Mouse (Mus musculus) megakaryocyte, adult 5-6 weeks (primary cell): ENCODE results near the gene Olfr287. TPM values are rescaled to one million over a fixed set of nuclear protein-coding genes. Genes with fewer than 3 reads are reported as not detected.

ENCODE experiments used
- ATAC-seq: 2 replicates; pipeline ENCODE4 v1.8.0; 2016; ENCODE audit warnings: mild to moderate bottlenecking, inconsistent platforms; ENCODE audit not compliant: poor library complexity, severe bottlenecking
- total RNA-seq, 2 experiments: library from RNA; stranded (forward) in 1 of 2; stranded (reverse) in 1 of 2; fragments of 153-499, 151-499 nt in 1 of 2; fragments of 221-1000, 200-1000 nt in 1 of 2; gene quantifications; 2 replicates each; pipeline versions ENCODE4 v1.2.3 to v1.2.4; 2015 to 2017

Olfr287 gene
- total RNA-seq (2015) (not detected in 2 replicates), total RNA-seq (2017) (not detected in 2 replicates)

DNA sequence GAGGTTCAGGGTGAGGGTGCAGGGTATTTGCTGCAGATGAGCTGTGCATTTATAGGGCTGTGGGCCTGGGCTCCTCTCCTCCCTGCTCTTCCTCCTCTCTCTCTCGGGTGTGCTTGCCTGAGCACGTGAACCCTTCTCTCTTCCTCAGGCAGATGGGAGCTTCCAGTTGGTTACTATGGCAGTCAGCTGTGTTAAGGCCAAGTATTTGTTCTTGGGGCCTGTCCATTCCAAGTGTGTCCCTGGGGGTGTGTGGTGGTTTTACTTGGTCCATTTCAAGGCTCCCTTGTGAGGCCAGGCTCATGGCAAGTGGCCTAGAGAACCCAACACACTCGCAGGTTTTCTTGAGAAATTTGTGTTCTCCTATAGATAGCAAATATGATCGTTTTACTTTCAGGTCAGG is at the start of gene Olfr287, which contains the start of gene Gm44579:
TSS of gene Olfr287 (minus strand) at position 180 of the 400 bp plus-strand sequence.
TSS of gene Gm44579 (minus strand) at position 101 of the 400 bp plus-strand sequence.
- ATAC-seq = no peak

DNA sequence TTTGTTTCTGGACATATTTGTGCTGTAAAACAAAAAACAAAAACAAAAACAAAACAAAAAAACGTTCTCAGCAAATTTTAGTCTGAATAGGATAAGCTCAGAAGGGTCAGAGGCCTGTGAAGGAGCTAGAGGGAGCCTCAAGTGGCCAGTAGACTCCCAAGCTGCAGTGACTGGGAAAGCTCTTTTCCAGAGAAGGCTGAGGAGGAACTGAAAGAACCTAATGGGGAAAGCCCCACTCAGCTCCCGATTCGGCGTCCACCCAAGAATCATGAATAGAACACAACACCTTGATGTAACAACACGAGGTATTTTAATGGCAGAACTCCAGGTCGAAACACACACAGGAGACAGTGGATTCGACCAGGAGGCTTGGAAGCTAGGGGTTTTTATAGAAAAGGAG is 36.9 kb upstream of the Olfr287 start:
- no peak for ATAC-seq

DNA sequence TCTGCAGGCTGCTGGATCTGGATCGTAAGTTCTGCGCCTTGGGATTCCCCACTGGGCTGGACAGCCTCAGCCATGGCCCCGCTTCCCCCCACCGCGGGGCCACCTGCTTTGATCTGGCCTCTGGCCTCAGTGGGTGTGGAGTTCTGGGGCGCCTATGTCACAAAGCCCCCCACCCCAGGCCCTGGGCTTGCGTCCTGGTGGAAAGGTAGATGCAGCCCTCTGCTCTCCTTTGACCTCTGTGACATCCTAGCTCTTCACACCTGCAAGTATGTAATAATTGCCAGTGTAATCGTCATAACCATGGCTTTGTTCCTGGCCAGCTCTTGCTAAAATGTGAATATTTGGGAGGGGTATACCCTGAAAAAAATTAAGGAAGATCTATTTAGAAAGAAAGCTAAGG is 36.3 kb upstream of the Olfr287 start, which contains the start of gene H1fnt:
TSS of gene H1fnt (minus strand) at position 101 of the 400 bp plus-strand sequence.
- no peak for ATAC-seq

DNA sequence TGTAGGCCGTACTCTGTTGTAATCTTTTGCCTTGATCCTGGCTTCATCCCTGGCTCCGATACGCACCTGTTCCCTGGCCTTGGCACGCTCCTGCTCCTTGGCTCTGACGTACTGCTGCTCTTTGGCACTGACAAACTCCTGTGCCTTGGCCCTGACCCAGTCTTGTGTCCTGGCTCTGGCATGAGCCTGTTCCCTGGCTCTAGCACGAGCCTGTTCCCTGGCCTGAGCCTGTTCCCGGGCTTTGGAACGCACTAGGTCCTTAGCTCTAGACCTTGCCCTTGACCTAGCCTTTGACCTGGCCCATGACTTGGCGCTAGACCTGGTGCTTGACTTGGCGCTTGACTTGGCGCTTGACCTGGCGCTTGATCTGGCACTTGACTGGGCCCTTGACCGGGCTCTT is 35.4 kb upstream of the Olfr287 start:
- ATAC-seq = no peak

DNA sequence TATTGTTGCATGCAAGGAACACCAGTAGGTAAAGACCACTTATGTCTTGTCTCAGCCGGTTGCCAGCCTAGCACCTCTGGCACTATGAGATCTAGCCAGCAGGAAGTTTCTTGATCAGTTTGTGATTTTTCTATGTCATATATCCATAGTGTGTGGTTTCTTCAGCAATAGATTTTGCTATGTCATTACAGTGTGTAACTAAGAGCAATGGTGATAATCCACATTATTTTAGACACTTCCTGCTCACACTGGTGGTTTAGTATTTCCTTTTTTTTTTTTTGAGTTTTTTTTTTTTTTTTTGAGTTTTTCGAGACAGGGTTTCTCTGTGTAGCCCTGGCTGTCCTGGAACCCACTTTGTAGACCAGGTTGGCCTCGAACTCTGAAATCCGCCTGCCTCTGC is 14.6 kb upstream of the Olfr287 start:
- ATAC-seq = no peak

DNA sequence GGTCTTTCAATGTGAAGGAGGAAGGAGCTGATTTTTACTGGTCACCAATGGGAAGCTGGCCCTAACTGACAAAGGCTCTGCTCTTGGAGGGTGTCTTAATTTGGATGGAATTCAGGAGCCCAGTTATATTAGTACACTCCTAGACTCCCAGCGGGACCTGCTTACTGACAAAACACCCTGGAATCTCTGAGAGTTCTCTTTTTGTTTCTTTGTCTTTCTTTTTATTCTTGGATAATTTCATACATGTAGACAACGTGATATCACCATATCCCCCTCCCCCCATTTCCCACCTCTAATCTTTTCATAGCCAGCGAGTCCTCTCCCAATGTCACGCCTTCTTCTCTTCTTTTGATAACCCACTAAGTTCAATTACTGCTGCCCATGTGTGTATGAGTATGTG is 13.5 kb upstream of the Olfr287 start, which contains the start of gene Olfr286:
TSS of gene Olfr286 (minus strand) at position 101 of the 400 bp plus-strand sequence.
- no peak for ATAC-seq

DNA sequence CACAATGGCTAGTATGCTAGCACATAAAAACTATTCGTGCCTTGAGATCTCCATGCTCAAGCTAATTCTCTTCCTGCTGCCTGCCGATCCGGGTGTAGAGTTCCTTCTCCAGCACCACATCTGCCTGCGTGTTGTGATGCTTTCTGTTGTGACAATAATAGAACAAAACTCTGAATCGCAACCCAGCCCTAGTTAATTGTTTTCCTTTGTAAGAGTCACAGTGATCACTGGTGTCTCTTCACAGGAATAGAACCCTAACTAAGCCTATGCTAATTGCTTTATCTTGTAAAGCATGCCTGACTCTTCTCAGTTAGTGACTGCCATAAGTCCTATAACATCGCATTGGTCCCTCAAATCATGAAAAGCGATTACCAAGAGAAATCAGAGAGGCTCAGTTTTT is 5.2 kb upstream of the Olfr287 start:
- ATAC-seq = no peak

DNA sequence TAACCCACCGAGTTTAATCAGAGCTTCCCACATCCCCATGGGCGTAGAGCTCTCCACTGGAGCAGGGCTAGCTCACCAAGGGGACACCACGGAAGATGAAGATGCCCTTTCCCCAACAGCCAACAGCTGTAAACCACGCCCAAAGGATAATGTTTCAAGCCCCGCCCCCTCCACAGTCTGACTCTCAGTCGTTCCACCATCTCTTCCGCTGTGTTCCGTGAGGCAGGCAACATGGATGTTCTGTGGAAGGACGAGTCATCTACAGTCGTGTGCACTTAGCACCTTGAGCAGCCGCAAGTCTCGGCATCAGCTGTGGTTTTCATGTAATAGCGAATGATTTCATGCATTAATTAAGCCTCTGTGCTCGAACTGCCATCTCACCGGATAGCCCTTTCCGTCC is 4.8 kb upstream of the Olfr287 start:
- ATAC-seq = no peak

DNA sequence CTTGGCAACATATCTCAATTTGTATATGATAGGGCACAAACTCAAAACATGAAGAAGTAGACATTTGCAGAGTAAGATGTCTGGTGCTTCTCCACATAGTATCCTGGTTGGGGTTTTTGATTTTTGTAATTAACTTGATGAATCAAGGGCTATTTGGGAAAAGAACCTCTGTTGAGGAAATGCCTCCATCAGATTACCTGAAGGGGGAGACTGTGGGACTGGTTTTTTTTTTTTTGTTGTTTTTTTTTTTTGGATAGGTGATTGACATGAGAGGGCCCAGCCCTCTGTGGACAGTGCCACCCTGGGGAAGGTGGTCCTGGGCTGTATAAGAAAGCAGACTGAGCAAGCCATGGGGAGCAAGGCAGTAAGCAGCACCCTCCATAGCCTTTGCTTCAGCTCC is 1.5 kb upstream of the Olfr287 start:
- no peak for ATAC-seq

DNA sequence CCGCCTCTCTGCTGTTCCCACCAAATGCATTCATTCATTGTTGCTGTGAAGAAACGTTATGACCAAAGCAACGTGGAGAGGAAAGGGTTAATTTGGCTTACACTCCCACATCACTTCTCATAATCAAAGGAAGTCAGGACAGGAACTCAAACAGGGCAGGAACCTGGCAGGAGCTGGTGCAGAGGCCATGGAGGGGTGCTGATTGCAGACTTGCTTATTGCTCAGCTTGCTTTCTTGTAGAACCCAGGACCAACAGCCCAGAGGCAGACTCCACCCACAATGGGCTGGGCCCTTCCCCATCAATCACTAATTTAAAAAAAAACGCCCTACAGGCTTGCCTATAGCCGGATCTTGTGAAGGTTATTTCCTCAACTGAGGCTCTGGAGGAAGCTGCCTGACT is 6.7 kb downstream of the Olfr287 start:
- no peak for ATAC-seq

DNA sequence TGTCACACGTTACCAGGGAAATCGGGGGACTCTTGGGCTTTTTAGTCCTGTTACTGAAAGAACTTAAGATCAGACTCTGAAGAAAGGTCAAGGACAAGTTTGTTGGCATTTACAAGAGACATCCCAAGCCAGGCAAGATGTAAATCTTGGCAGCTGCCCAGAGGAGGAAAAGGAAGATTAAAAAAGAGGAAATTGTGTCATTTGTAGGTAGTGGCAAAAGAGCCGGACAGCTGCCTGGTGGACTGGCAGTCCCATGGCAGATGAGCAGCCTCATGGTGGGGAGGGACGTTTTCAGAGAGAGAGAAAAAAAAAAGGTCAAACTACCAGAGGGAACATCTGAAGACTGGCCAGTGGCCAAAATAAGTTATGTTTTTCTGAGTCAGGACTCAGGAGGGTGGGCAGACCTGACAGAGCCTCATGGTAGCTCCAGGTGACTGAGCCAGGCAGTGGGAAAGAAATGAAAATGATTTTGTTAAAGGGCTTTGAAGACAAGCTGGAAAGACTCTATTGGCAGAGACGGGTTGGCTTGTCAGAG is 7.5 kb downstream of the Olfr287 start:
- ATAC-seq = no peak

DNA sequence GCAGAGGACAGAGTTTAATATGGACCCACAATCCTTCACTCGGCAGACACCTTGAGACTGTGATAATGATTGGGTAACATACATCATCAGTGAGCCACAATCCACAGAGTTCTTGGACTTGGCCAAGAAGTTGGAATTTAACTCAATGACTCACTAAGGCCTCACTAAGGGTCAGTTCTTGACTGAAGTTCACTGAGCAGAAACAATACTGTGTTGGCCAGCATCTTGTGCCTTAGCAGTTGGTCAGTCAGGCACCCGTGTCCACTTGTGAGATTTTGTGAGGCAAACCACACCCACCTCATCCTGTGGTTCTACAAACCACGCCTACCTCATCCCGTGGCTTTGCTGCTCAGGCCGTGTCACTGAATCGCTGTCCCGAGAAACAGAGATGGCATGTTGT is 11.2 kb downstream of the Olfr287 start:
- no peak for ATAC-seq

DNA sequence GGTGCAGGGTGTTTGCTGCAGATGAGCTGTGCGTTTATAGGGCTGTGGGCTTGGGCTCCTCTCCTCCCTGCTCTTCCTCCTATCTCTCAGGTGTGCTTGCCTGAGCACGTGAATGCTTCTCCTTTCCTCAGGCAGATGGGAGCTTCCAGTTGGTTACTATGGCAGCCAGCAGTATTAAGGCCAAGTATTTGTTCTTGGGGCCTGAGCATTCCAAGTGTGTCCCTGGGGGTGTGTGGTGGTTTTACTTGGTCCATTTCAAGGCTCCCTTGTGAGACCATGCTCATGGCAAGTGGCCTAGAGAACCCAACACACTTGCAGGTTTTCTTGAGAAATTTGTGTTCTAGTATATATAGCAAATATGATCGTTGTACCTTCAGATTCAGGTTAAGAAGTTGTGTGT is 25.4 kb downstream of the Olfr287 start, which contains the start of gene Olfr288:
TSS of gene Olfr288 (minus strand) at position 101 of the 400 bp plus-strand sequence.
- no peak for ATAC-seq

DNA sequence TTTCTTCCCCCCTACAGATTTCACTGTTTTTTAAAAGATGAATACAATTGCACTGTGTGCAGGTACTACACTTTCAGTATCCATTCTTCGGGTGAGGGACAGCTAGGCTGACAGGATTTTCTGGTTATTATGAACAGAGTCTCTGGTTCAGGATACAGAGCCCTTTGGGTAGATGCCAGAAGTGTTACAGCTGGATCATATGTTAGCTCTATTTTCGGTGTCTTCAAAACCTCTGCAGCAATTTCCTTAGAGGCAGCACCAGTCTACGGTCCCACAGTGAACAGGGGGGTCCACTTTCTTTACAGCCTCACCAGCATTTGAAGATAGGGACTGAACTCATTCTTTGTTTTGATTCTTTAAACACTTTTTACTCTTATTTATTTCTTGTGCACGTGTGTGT is 36.4 kb downstream of the Olfr287 start:
- ATAC-seq = no peak

DNA sequence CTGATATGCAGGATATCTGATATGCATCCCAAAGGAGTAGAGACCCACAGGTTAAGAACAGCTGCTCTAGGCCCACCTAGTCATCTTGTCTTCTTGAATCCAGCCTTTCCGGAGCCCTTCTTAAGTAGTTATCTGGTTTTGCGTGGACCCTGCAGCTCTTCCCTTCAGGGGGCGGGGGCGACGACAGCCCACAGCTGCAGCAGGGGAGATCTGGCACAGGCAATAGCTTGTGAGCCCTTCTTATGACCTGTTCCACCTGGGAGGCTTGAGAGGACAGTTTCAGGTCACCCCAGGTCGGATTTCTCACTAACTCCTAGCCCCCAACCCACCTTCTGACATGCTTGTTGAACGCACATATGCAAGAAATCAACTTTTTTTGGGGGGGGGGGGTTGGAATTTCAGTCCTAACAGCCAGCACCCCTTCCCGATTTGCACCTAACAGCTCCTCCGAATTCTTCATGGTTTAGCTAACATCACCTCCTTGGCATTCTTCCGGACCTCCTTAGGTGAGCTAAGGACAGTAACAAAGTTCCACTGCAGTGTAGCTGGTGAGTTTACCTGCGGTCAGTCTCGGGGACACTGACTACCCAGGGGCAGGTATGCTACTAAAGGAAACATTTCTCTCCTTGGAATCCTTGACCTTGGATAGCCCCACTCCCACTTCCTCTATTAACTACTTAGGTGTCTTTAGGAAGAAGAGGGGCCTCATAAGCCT is 38.8 kb downstream of the Olfr287 start:
- no peak for ATAC-seq

DNA sequence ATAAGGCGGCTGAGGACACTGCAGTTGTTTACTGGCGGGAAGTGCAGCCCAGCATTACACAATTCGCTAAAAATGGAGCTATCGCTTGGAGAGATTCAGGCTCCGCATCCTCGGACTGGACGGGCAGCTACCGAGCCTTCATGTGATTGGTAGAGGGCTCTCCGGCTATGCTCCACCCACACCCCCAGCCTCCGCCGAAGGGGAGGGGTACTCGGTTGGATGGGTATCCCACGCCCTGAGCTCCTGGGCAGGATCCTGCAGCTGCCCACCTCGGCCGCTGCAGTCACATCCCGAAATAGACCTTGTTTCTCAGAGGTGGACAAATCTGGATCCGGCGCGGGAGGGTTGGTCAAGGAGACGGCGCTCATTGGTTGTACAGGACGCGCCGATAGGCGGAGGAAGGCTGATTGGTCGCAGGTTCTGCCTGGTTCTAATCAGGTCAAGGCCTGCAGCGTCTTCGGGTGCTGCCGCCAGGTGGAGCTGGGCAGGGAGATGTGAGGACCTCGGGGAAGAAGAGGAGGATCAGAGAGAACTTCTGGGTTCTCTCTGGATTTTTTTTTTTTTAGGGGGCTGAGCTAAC is 39.6 kb downstream of the Olfr287 start:
- ATAC-seq = peak; percentile 99

DNA sequence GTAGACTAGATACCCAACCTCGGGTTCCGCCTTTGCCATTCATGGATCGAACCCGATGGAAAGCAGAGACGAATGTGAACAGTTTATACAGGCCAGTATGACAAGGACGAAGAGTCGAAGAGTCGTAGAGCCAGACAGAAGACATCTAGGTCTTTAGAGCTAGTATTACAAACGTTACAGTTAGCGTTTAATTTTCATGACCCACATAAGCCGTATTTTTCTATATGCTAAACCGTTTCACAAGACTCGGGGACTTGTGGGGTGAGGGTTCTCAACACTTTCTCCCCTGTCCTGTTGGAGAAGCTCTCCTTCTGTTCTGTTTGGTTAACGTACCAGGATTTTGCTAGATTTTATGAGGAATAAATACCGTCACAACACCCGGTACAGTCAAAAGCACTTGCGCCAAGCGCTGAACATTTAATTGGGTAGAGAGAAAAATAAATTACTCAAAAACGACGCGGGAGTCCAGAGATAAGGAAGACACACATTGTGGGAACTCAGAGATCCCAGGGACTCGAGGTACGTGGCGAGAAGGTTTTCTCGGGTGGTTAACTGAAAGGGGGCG is 40.2 kb downstream of the Olfr287 start:
- ATAC-seq = no peak

DNA sequence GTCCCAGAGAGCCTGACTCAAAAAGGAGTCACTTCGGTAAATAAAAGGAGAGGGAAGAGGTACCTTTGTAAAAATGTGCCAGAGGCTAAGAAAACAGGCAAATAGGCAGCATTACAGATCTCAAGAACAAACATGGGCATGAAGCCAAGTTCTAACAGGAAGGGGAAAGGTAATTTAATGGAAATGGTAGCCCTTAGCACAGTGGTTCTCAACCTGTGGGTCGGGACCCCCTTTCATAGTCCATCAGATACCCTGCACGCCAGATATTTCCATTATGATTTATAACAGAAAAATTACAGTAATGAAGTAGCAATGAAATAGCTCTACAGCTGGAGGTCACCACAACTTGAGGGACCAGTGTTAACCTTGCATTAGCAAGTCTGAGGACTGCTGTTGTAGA is 43.5 kb downstream of the Olfr287 start:
- ATAC-seq = no peak

DNA sequence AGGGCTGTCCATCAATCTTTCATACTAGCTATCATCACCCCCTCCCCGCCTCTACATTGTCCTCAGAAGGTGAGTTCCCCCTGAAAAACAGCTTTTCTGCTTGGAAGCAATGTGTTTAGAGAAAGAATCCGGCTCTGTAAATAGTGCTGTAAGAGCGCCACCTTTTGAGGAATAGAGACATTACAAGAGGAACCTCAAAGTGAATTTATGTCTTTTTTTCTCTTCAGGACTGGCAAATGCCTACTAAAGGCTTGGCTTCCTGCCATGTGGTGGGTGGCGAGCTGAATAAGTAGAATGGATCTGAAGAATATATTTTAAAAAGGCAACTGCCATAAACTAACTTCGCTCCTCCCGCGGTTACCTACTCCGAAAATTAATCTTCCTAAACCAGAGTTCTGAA is 47.0 kb downstream of the Olfr287 start:
- 0 out of 2 replicates have a peak, but pooled peaks have one; percentile 40 for ATAC-seq

DNA sequence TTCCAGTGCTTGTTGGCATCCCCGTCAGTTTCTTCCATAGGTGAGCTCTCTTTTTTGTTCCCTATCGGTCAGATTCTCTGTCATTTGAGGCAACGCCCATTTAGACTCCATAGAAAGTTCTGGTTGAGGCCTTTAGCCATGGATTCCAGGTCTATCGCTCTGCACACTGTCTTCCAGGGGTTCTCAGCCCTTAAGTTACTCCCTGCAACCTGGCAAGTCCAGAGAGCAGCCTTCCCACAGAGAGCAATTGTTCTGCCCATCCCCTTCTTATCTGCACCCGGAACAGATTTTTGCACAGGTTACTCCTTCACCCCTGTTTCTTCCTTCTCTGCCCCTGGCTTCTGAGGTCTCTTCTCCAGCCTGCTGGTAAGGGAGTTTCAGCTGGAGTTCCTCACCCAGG is 48.7 kb downstream of the Olfr287 start:
- no peak for ATAC-seq

DNA sequence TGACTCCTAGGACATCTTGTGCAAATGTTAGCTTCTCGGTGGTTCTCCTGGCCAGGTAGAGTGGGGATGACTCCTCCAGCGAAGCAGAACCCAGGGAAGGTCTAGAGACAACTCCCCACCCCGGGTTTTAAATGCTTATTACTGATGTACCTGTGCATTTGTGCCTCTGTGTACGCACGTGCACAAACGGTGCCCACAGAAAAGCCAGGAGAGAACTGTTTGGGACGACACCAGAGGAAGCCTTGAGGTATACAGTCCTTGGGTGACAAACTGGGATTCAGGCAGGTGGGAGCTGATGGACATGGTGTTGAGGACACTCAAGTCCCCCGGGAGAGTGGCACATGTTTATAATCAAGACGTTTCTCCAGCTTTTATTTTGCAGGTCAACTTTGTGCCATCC is 49.9 kb downstream of the Olfr287 start:
- no peak for ATAC-seq

DNA sequence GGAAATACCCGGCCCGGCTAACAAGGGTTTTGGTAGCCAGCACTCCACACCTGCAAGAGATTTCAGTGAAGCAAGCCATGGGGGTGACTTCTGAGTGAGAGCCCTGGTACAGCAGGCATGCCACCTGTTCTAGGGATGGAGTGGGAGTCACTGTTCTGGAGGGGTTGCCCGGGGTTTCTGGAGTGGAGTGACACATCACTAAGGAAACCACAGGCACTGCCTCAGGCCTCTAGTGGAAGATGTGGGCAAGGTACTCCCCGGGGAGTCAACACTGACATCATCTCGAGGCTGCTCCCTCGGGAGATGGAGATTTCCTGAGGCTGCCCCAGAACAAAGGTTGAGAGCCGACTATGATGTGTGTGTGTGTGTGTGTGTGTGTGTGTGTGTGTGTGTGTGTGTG is 50.5 kb downstream of the Olfr287 start:
- no peak for ATAC-seq
